Mouse (Mus musculus): ENCODE results near the gene Ftsj1.

GRCm38 (mm10) chrX:8207224-8207623 is 45.0 kb downstream of the Ftsj1 start:
- no peak for TF ChIP-seq GATA1 (IDR thresholded peaks at IDR 0.05; ENCODE audit: borderline replicate concordance, low read length)
- TF ChIP-seq FLI1 (IDR thresholded peaks at IDR 0.05; ENCODE audit: low read length), result no peak
